Mouse (Mus musculus) ES-Bruce4 (cell line): ENCODE measurements around the gene 4933428M09Rik. TPM values are rescaled to one million over a fixed set of nuclear protein-coding genes. Genes with fewer than 3 reads are reported as not detected.
"Not testable (repeated sequence)": the region's sequence is repeated elsewhere in the genome, so short reads cannot be mapped to it uniquely, and the experiment has no call there.

Experiments used
- H3K27ac ChIP-seq: 2 replicates; pipeline ENCODE4 v1.5.1; 2012; ENCODE audit warnings: low read length, inconsistent platforms; ENCODE audit not compliant: insufficient read depth
- H3K27me3 ChIP-seq: 2 replicates; pipeline ENCODE4 v1.6.1; 2012; ENCODE audit warnings: mild to moderate bottlenecking, low read length, inconsistent platforms; ENCODE audit not compliant: control insufficient read depth, poor library complexity, insufficient read depth, severe bottlenecking
- H3K36me3 ChIP-seq: 2 replicates; pipeline ENCODE4 v1.6.1; 2012; ENCODE audit warnings: inconsistent platforms, mild to moderate bottlenecking, low read length, moderate library complexity; ENCODE audit not compliant: control insufficient read depth, poor library complexity, insufficient read depth, severe bottlenecking
- H3K4me1 ChIP-seq: one replicate; pipeline ENCODE4 v1.8.1; 2011; ENCODE audit warnings: low read length; ENCODE audit not compliant: control insufficient read depth, insufficient read depth
- H3K4me3 ChIP-seq: 2 replicates; pipeline ENCODE4 v1.5.1; 2011; ENCODE audit warnings: low read depth, mild to moderate bottlenecking, low read length
- H3K9ac ChIP-seq: 2 replicates; pipeline ENCODE4 v1.6.1; 2012; ENCODE audit warnings: low read depth, mild to moderate bottlenecking, inconsistent platforms; ENCODE audit not compliant: poor library complexity, severe bottlenecking
- H3K9me3 ChIP-seq: replicated peaks from 2 replicates; pipeline ENCODE4 v1.6.1; 2012; ENCODE audit warnings: mild to moderate bottlenecking, low read length, inconsistent platforms; ENCODE audit not compliant: control insufficient read depth, poor library complexity, insufficient read depth, severe bottlenecking
- CTCF ChIP-seq: IDR thresholded peaks from one replicate; pipeline ENCODE4 v1.8.1; 2011; ENCODE audit warnings: low read depth, low read length
- EP300 ChIP-seq: IDR thresholded peaks from 2 replicates; pipeline ENCODE4 v1.6.1; 2011; ENCODE audit warnings: low read depth, low read length; ENCODE audit not compliant: insufficient read depth
- POLR2A ChIP-seq: IDR thresholded peaks from one replicate; pipeline ENCODE4 v1.8.1; 2011; ENCODE audit warnings: low read length; ENCODE audit not compliant: insufficient read depth
- polyA plus RNA-seq: library from polyadenylated mRNA; stranded (reverse); fragments of >200 nt; gene quantifications from 2 replicates; pipeline ENCODE4 v1.2.4, GENCODE M21; 2011; ENCODE audit warnings: low read depth; ENCODE audit not compliant: missing spikeins, insufficient read depth, insufficient read length

4933428M09Rik gene
- polyA plus RNA-seq, result not detected in 2 replicates

GRCm38 (mm10) chrX:139178928-139179327 is at the start of gene 4933428M09Rik:
4933428M09Rik (plus strand) TSS chrX:139179228.
- TF ChIP-seq POLR2A (no peak), CTCF (no peak), EP300 (no peak)
- H3K27ac ChIP-seq, result no peak within 1 kb of the TSS
- H3K27me3 ChIP-seq, result no peaks in the 10 kb centered on the region
- no peaks in the 10 kb centered on the region for H3K36me3 ChIP-seq
- no peaks in the 10 kb centered on the region for H3K4me1 ChIP-seq
- H3K9me3 ChIP-seq, result no peaks in the 10 kb centered on the region
- H3K9ac ChIP-seq, result no peak within 1 kb of the TSS
- H3K4me3 ChIP-seq, result no peak within 1 kb of the TSS

GRCm38 (mm10) chrX:139134031-139134430 is 45.0 kb upstream of the 4933428M09Rik start:
- Histone ChIP-seq H3K4me3 (no peak overlapping the region), H3K4me1 (no peaks in the 10 kb centered on the region), H3K27me3 (no peaks in the 10 kb centered on the region), H3K27ac (no peak overlapping the region), H3K9me3 (no peaks in the 10 kb centered on the region), H3K36me3 (no peaks in the 10 kb centered on the region), H3K9ac (no peak overlapping the region)
- no peak for TF ChIP-seq CTCF
- no peak for TF ChIP-seq POLR2A
- no peak for TF ChIP-seq EP300

DNA sequence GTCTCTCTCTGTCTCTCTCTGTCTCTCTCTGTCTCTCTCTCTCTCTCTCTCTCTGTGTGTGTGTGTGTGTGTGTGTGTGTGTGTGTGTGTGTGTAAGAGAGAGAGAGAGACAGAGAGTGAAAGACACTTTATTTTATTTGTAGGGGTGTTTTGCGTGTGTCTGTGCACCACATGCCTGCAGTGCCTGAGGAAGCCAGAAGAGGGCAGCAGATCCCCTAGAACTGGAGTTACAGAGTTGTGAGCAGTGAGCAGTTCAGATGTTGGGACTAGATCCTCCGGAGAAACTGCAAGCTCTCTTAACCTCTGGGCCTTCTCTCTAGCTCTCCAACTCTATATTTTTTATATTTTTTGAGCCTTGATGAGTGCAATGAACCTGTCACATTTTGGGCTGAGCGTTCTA is 12.5 kb downstream of the 4933428M09Rik start:
- H3K9ac ChIP-seq, H3K4me3 ChIP-seq, H3K27ac ChIP-seq, H3K4me1 ChIP-seq, H3K27me3 ChIP-seq, H3K36me3 ChIP-seq, H3K9me3 ChIP-seq: not testable (repeated sequence)
- peak; percentile 44 for TF ChIP-seq CTCF

DNA sequence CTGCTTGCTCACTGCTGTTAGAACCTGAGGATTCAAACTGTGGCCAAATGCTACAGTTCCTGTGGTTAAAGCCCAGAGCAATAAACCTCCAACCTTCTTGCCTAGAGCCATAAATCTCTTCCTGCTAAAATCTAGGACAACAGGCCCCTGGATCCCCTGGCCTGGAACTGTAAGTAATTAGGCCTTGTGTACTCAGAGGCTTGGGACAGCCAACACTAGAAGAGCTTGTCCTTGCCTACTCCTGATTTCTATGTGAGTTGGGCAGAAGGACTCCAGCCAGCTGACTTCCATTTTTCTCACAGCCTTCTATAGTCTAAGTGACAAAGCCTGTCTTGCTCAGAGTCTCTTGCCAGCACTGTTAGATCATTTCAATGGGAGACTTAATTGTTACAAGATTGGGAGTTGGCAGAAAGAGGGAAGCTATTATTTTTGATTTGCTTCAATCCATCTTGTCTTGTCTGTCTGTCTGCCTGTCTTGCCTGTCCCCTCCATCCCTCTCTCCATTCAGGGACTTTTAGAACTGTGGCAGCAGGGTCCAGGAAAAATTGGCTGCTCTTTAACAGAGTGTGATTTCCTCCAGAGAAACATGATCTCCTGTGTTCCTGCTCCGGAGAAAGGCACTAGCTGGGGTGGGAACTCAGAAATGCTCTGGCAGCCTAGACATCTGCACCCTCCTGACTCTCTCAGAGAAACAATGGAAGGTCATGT is 15.7 kb downstream of the 4933428M09Rik start:
- H3K4me3 ChIP-seq, result no peak overlapping the region
- no peaks in the 10 kb centered on the region for H3K27me3 ChIP-seq
- H3K9me3 ChIP-seq, result no peaks in the 10 kb centered on the region
- H3K9ac ChIP-seq, result no peak overlapping the region
- TF ChIP-seq EP300, result no peak
- TF ChIP-seq CTCF, result no peak
- TF ChIP-seq POLR2A, result no peak
- H3K27ac ChIP-seq, result no peak overlapping the region
- no peaks in the 10 kb centered on the region for H3K36me3 ChIP-seq
- no peaks in the 10 kb centered on the region for H3K4me1 ChIP-seq

DNA sequence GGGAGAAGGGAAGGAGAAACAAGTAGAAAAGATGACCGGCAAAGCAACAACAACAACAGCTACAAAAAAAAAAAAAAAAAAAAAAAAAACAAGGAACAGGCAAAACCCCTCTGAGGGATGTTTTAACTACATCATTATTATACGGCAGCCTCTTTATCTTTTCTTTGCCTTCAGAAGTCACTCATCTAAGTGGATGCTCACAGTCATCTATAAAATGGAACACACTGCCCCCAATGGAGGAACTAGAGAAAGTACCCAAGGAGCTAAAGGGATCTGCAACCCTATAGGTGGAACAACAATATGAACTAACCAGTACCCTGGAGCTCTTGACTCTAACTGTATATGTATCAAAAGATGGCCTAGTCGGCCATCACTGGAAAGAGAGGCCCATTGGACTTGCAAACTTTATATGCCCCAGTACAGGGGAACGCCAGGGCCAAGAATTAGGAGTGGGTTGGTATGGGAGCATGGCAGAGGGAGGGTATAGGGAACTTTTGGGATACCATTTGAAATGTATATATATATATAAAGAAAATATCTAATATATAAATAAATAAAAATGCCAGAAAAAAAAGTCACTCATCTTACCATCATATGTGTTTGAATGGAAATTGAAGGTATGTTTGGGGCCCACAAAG is 30.3 kb downstream of the 4933428M09Rik start:
- H3K27me3 ChIP-seq, H3K9me3 ChIP-seq, H3K4me3 ChIP-seq, H3K27ac ChIP-seq, H3K36me3 ChIP-seq, H3K9ac ChIP-seq, H3K4me1 ChIP-seq: not testable (repeated sequence)

DNA sequence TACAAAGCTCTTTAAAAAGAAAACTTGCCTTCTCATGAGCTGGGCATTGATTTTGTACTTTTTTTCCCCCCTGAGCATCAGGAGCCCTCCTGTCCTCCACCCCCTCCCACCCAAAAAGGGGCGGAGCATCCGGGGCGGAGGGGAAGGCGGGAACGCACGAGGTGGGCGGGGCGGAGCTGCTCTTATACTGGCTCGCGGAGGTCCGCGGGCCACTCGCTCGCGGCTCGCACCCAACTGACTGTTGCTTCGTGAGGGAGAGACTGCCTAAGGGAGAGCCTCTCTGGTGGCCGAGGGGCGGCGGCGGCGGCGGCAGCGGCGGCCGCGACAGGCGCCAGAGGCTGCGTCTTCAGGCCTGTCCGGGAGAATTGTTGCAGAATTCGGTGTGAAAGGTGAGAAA is 30.8 kb downstream of the 4933428M09Rik start, which contains the start of gene Mum1l1:
TSS of gene Mum1l1 (plus strand) at position 214 of the 397 bp plus-strand sequence.
- TF ChIP-seq POLR2A, result no peak
- TF ChIP-seq CTCF, result no peak
- no peak for TF ChIP-seq EP300
- Histone ChIP-seq H3K27me3 (no peaks in the 10 kb centered on the region), H3K4me3 (peak within 1 kb of the TSS; percentile 66), H3K27ac (no peak within 1 kb of the TSS), H3K9ac (peak within 1 kb of the TSS; percentile 60; the same call in 1 of the 2 replicates), H3K36me3 (no peaks in the 10 kb centered on the region), H3K4me1 (no peaks in the 10 kb centered on the region), H3K9me3 (no peaks in the 10 kb centered on the region)
